Mouse (Mus musculus): ENCODE results near the gene Olfr460. TPM values are rescaled to one million over a fixed set of nuclear protein-coding genes. Genes with fewer than 3 reads are reported as not detected.

Gene Olfr460
- total RNA-seq (2012; rRNA removed), result not detected in 2 replicates

DNA sequence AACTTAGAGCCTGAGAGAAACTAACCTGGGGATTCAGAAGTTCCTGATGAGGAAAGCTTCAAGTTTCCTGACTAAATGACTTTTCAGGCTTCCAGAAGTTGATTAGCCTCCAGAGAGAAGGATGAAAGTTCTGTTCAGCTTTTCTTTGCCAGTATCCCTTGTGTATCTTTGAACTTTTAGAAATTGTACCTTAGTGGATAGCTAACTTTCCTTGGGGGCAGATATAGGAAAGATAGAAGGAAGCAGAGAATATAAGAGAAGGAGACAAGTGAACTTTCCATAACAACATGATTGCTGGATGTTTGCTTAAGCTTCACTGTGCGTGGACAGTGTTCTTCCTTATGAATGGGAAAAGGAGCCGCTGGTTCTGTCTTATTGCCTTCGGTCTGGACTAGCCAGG is at the start of gene Olfr460:
Olfr460 (plus strand) TSS at position 301 of the 400 bp plus-strand sequence.
- Histone ChIP-seq H3K9me3 (ENCODE audit: control insufficient read depth, insufficient read depth, low read depth, low read length) (no peaks in the 10 kb centered on the region), H3K36me3 (ENCODE audit: control insufficient read depth, insufficient read depth, low read length, poor library complexity, severe bottlenecking) (no peaks in the 10 kb centered on the region), H3K27ac (ENCODE audit: insufficient read depth, low read depth, low read length, poor library complexity, severe bottlenecking) (no peak within 1 kb of the TSS), H3K4me3 (ENCODE audit: insufficient read depth in 1 of 2, low read depth in 1 of 2, low read length in 2 of 2, poor library complexity in 1 of 2, severe bottlenecking in 1 of 2) (no peak within 1 kb of the TSS), H3K4me1 (ENCODE audit: control insufficient read depth in 2 of 2, insufficient read depth in 2 of 2, low read length in 2 of 2, poor library complexity in 1 of 2) (no peaks in the 10 kb centered on the region), H3K9ac (ENCODE audit: insufficient read depth, low read depth, low read length, poor library complexity, severe bottlenecking) (no peak within 1 kb of the TSS)
- no peak for DNase-seq (ENCODE audit: low read depth, low spot score)
- TF ChIP-seq ZNF384 (IDR thresholded peaks at IDR 0.05; ENCODE audit: low read depth, low read length) (no peak), ZC3H11A (IDR thresholded peaks at IDR 0.05; ENCODE audit: borderline replicate concordance, low read depth, low read length) (no peak), HCFC1 (IDR thresholded peaks at IDR 0.05; ENCODE audit: borderline replicate concordance, insufficient read depth, low read length) (no peak), CHD2 (IDR thresholded peaks at IDR 0.05; ENCODE audit: low read depth, low read length) (no peak), MAFK (IDR thresholded peaks at IDR 0.05; ENCODE audit: insufficient read depth, low read depth, low read length) (no peak)
- in situ Hi-C loops (cut with MboI; ENCODE audit: low sequenced_read_pairs in 2 of 2, unreplicated experiment in 2 of 2), result no loop called here

GRCm38 (mm10) chr6:40544690-40545089 is 24.6 kb upstream of the Olfr460 start:
- Histone ChIP-seq H3K4me3 (ENCODE audit: insufficient read depth in 1 of 2, low read depth in 1 of 2, low read length in 2 of 2, poor library complexity in 1 of 2, severe bottlenecking in 1 of 2) (no peak overlapping the region), H3K4me1 (ENCODE audit: control insufficient read depth in 2 of 2, insufficient read depth in 2 of 2, low read length in 2 of 2, poor library complexity in 1 of 2) (no peaks in the 10 kb centered on the region), H3K27ac (ENCODE audit: insufficient read depth, low read depth, low read length, poor library complexity, severe bottlenecking) (no peak overlapping the region), H3K9me3 (ENCODE audit: control insufficient read depth, insufficient read depth, low read depth, low read length) (no peaks in the 10 kb centered on the region), H3K9ac (ENCODE audit: insufficient read depth, low read depth, low read length, poor library complexity, severe bottlenecking) (no peak overlapping the region), H3K36me3 (ENCODE audit: control insufficient read depth, insufficient read depth, low read length, poor library complexity, severe bottlenecking) (no peaks in the 10 kb centered on the region)
- no peak for DNase-seq (ENCODE audit: low read depth, low spot score)
- no peak for TF ChIP-seq HCFC1 (IDR thresholded peaks at IDR 0.05; ENCODE audit: borderline replicate concordance, insufficient read depth, low read length)
- TF ChIP-seq CHD2 (IDR thresholded peaks at IDR 0.05; ENCODE audit: low read depth, low read length), result no peak
- TF ChIP-seq MAFK (IDR thresholded peaks at IDR 0.05; ENCODE audit: insufficient read depth, low read depth, low read length), result no peak
- TF ChIP-seq ZNF384 (IDR thresholded peaks at IDR 0.05; ENCODE audit: low read depth, low read length), result no peak
- no peak for TF ChIP-seq ZC3H11A (IDR thresholded peaks at IDR 0.05; ENCODE audit: borderline replicate concordance, low read depth, low read length)
- in situ Hi-C loops (cut with MboI; ENCODE audit: low sequenced_read_pairs in 2 of 2, unreplicated experiment in 2 of 2), result no loop called here

GRCm38 (mm10) chr6:40554950-40555349 is 14.3 kb upstream of the Olfr460 start, which contains the start of gene Olfr461:
Gene Olfr461 (minus strand): TSS chr6:40555050.
- TF ChIP-seq ZC3H11A (IDR thresholded peaks at IDR 0.05; ENCODE audit: borderline replicate concordance, low read depth, low read length), result no peak
- no peak for TF ChIP-seq ZNF384 (IDR thresholded peaks at IDR 0.05; ENCODE audit: low read depth, low read length)
- no peak for TF ChIP-seq HCFC1 (IDR thresholded peaks at IDR 0.05; ENCODE audit: borderline replicate concordance, insufficient read depth, low read length)
- no peak for TF ChIP-seq CHD2 (IDR thresholded peaks at IDR 0.05; ENCODE audit: low read depth, low read length)
- TF ChIP-seq MAFK (IDR thresholded peaks at IDR 0.05; ENCODE audit: insufficient read depth, low read depth, low read length), result no peak
- in situ Hi-C loops (cut with MboI; ENCODE audit: low sequenced_read_pairs in 2 of 2, unreplicated experiment in 2 of 2), result no loop called here
- Histone ChIP-seq H3K9ac (ENCODE audit: insufficient read depth, low read depth, low read length, poor library complexity, severe bottlenecking) (no peak within 1 kb of the TSS), H3K4me1 (ENCODE audit: control insufficient read depth in 2 of 2, insufficient read depth in 2 of 2, low read length in 2 of 2, poor library complexity in 1 of 2) (no peaks in the 10 kb centered on the region), H3K9me3 (ENCODE audit: control insufficient read depth, insufficient read depth, low read depth, low read length) (no peaks in the 10 kb centered on the region), H3K36me3 (ENCODE audit: control insufficient read depth, insufficient read depth, low read length, poor library complexity, severe bottlenecking) (no peaks in the 10 kb centered on the region), H3K4me3 (ENCODE audit: insufficient read depth in 1 of 2, low read depth in 1 of 2, low read length in 2 of 2, poor library complexity in 1 of 2, severe bottlenecking in 1 of 2) (no peak within 1 kb of the TSS), H3K27ac (ENCODE audit: insufficient read depth, low read depth, low read length, poor library complexity, severe bottlenecking) (no peak within 1 kb of the TSS)
- DNase-seq (ENCODE audit: low read depth, low spot score), result no peak

DNA sequence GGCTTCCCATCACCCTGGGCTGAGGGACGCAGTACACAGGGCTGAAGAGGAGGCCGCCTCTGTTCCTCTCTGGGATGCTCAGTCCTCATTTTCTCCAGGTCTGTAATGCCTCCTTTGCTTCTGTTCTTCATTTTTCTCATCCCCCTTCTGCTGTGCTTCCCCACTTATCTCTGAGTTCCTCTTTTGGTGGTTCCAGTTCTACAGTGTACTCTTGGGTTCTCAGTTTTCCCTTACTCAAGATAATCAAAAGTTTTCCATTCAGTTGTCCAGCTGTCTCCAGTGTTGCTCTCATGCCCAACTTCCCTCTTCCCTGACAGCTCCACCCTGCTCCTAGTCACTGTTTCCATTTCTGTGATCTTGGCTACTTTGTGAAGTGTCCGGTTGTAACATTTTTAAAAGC is 4.3 kb downstream of the Olfr460 start:
- in situ Hi-C loops (cut with MboI; ENCODE audit: low sequenced_read_pairs in 2 of 2, unreplicated experiment in 2 of 2), result no loop called here
- no peaks in the 10 kb centered on the region for H3K36me3 ChIP-seq (ENCODE audit: control insufficient read depth, insufficient read depth, low read length, poor library complexity, severe bottlenecking)
- no peak for DNase-seq (ENCODE audit: low read depth, low spot score)
- H3K9me3 ChIP-seq (ENCODE audit: control insufficient read depth, insufficient read depth, low read depth, low read length), result no peaks in the 10 kb centered on the region
- no peak overlapping the region for H3K9ac ChIP-seq (ENCODE audit: insufficient read depth, low read depth, low read length, poor library complexity, severe bottlenecking)
- H3K4me1 ChIP-seq (ENCODE audit: control insufficient read depth in 2 of 2, insufficient read depth in 2 of 2, low read length in 2 of 2, poor library complexity in 1 of 2), result no peaks in the 10 kb centered on the region
- H3K4me3 ChIP-seq (ENCODE audit: insufficient read depth in 1 of 2, low read depth in 1 of 2, low read length in 2 of 2, poor library complexity in 1 of 2, severe bottlenecking in 1 of 2), result no peak overlapping the region
- H3K27ac ChIP-seq (ENCODE audit: insufficient read depth, low read depth, low read length, poor library complexity, severe bottlenecking), result no peak overlapping the region
- TF ChIP-seq HCFC1 (IDR thresholded peaks at IDR 0.05; ENCODE audit: borderline replicate concordance, insufficient read depth, low read length) (no peak), MAFK (IDR thresholded peaks at IDR 0.05; ENCODE audit: insufficient read depth, low read depth, low read length) (no peak), ZNF384 (IDR thresholded peaks at IDR 0.05; ENCODE audit: low read depth, low read length) (no peak), CHD2 (IDR thresholded peaks at IDR 0.05; ENCODE audit: low read depth, low read length) (no peak), ZC3H11A (IDR thresholded peaks at IDR 0.05; ENCODE audit: borderline replicate concordance, low read depth, low read length) (no peak)

GRCm38 (mm10) chr6:40576305-40576704 is 7.0 kb downstream of the Olfr460 start:
- H3K27ac ChIP-seq (ENCODE audit: insufficient read depth, low read depth, low read length, poor library complexity, severe bottlenecking), result no peak overlapping the region
- no peaks in the 10 kb centered on the region for H3K36me3 ChIP-seq (ENCODE audit: control insufficient read depth, insufficient read depth, low read length, poor library complexity, severe bottlenecking)
- in situ Hi-C loops (cut with MboI; ENCODE audit: low sequenced_read_pairs in 2 of 2, unreplicated experiment in 2 of 2), result no loop called here
- H3K4me3 ChIP-seq (ENCODE audit: insufficient read depth in 1 of 2, low read depth in 1 of 2, low read length in 2 of 2, poor library complexity in 1 of 2, severe bottlenecking in 1 of 2), result no peak overlapping the region
- TF ChIP-seq MAFK (IDR thresholded peaks at IDR 0.05; ENCODE audit: insufficient read depth, low read depth, low read length) (no peak), CHD2 (IDR thresholded peaks at IDR 0.05; ENCODE audit: low read depth, low read length) (no peak), HCFC1 (IDR thresholded peaks at IDR 0.05; ENCODE audit: borderline replicate concordance, insufficient read depth, low read length) (no peak), ZC3H11A (IDR thresholded peaks at IDR 0.05; ENCODE audit: borderline replicate concordance, low read depth, low read length) (no peak), ZNF384 (IDR thresholded peaks at IDR 0.05; ENCODE audit: low read depth, low read length) (no peak)
- DNase-seq (ENCODE audit: low read depth, low spot score), result no peak
- no peaks in the 10 kb centered on the region for H3K4me1 ChIP-seq (ENCODE audit: control insufficient read depth in 2 of 2, insufficient read depth in 2 of 2, low read length in 2 of 2, poor library complexity in 1 of 2)
- no peak overlapping the region for H3K9ac ChIP-seq (ENCODE audit: insufficient read depth, low read depth, low read length, poor library complexity, severe bottlenecking)
- no peaks in the 10 kb centered on the region for H3K9me3 ChIP-seq (ENCODE audit: control insufficient read depth, insufficient read depth, low read depth, low read length)
